Mouse (Mus musculus): Measurements from ENCODE around the gene Adora1.

DNA sequence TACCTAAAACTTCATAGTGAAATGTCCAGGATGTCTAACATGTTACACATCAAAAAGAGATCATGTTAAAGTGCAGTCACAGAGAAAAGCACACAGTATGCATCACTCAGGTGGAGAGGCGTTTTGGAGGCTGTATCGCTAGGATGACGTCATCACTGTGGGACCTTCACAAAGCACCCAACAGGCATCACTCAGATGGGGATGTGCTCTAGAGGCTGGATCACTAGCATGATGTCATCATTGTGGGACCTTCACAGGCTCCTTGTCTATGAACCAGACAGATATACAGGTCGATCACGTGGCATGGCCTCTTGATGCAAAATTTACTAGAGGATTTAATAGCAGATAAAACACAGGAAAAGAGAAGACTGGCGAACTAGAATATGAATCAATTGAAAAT is 29.1 kb upstream of the Adora1 start:
- TF ChIP-seq GATA1 (IDR thresholded peaks at IDR 0.05; ENCODE audit: borderline replicate concordance, low read length), result no peak
- TF ChIP-seq FLI1 (IDR thresholded peaks at IDR 0.05; ENCODE audit: low read length), result no peak
